Mouse (Mus musculus) limb, embryonic 10.5 days (tissue): ENCODE measurements at regions not wholly inside any gene's neighbourhood (a gene's known extent, or its start where the extent isn't known, plus 50 kb on each side); places are given as distances from the start of the nearest gene placed in this dataset.

Experiments
- DNase-seq: peaks from one replicate; pipeline ENCODE4 v3.0.0-alpha.2; 2017; ENCODE audit warnings: low spot score
- H3K27ac ChIP-seq: fragments of 300-500 bp; sonication (generic); 2 replicates; pipeline ENCODE4 v1.5.1; 2016; ENCODE audit warnings: mild to moderate bottlenecking
- H3K27me3 ChIP-seq: fragments of 300-500 bp; sonication (generic); 2 replicates; pipeline ENCODE4 v1.6.1; 2016; ENCODE audit warnings: low read depth, mild to moderate bottlenecking; ENCODE audit not compliant: poor library complexity, severe bottlenecking
- H3K36me3 ChIP-seq: fragments of 300-500 bp; sonication (generic); 2 replicates; pipeline ENCODE4 v1.6.1; 2016; ENCODE audit warnings: mild to moderate bottlenecking, moderate library complexity
- H3K4me1 ChIP-seq: fragments of 300-500 bp; sonication (generic); 2 replicates; pipeline ENCODE4 v1.6.1; 2016
- H3K4me3 ChIP-seq: fragments of 300-500 bp; sonication (generic); 2 replicates; pipeline ENCODE4 v1.5.1; 2016; ENCODE audit warnings: mild to moderate bottlenecking, moderate library complexity
- H3K9me3 ChIP-seq: fragments of 300-500 bp; sonication (generic); replicated peaks from 2 replicates; pipeline ENCODE4 v1.6.1; 2016; ENCODE audit warnings: mild to moderate bottlenecking
- WGBS: fragments of 180-500 bp; shearing (Covaris S2); methylation state at CpG from one replicate; pipeline ENCODE4 v1.1.7; 2016; 5-methylcytosine and 5-hydroxymethylcytosine counted together

GRCm38 (mm10) chr11:17743821-17744220, 209.9 kb downstream of the Etaa1 start:
- WGBS: 96% methylated on average over 1 of the region's 1 CpGs
- H3K27ac ChIP-seq: no peak overlapping the region
- DNase-seq: no peak
- no peaks in the 10 kb centered on the region for H3K4me1 ChIP-seq
- no peaks in the 10 kb centered on the region for H3K36me3 ChIP-seq
- no peak overlapping the region for H3K4me3 ChIP-seq
- no peaks in the 10 kb centered on the region for H3K27me3 ChIP-seq
- no peaks in the 10 kb centered on the region for H3K9me3 ChIP-seq

GRCm38 (mm10) chr11:17750345-17750744, 203.3 kb downstream of the Etaa1 start:
- Histone ChIP-seq H3K36me3 (no peaks in the 10 kb centered on the region), H3K4me3 (no peak overlapping the region), H3K27me3 (no peaks in the 10 kb centered on the region), H3K27ac (no peak overlapping the region), H3K9me3 (no peaks in the 10 kb centered on the region), H3K4me1 (peaks cover 6% of the 10 kb centered on the region; the same call in 1 of the 2 replicates)
- 21% methylated on average over 6 of the region's 6 CpGs for WGBS
- DNase-seq: no peak

DNA sequence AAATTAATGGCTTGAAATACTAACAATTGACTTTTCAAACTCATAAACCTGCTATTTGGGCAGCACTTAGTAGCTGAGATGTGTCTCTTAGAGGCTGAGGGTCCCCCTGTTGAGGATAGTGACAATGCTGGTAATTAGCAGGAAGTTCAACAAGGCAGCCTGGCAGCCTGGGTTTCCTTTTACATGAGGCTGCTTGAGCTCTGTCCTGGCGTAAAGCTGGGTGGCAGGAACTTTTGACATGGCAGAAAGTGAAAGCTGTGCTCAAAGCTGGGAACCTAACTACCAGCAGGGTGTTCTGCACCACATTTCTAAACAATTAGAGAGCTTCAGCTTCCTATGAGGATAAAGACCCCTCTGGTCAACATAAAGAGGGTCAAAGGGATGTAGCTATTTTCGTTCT, 194.5 kb downstream of the Etaa1 start:
- Histone ChIP-seq H3K9me3 (no peaks in the 10 kb centered on the region), H3K27me3 (no peaks in the 10 kb centered on the region), H3K27ac (no peak overlapping the region), H3K36me3 (no peaks in the 10 kb centered on the region), H3K4me3 (no peak overlapping the region), H3K4me1 (no peaks in the 10 kb centered on the region)
- DNase-seq: no peak
- WGBS: 52% methylated on average over 2 of the region's 2 CpGs

DNA sequence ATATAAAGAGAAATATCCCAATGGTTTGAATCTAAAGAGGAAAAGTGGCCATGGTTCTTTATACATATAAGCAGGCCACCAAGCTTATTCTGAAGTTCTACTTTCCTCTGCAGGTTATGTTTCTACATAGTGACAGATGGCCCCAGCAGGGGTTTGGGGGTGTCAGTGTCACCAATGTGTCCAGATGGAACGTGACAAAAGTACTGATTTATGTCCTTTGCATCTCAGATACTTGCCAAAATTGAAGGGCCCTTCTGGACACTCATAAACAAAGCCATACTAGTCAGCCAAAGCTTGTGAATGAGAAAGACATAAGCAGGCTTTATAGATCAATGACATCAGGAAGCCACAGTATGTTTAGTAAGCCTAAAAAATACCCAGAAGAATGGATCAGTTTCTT, 190.3 kb downstream of the Etaa1 start:
- Histone ChIP-seq H3K9me3 (no peaks in the 10 kb centered on the region), H3K27me3 (no peaks in the 10 kb centered on the region), H3K4me1 (no peaks in the 10 kb centered on the region), H3K4me3 (no peak overlapping the region), H3K36me3 (no peaks in the 10 kb centered on the region), H3K27ac (no peak overlapping the region)
- 55% methylated on average over 1 of the region's 1 CpGs for WGBS
- DNase-seq: no peak

GRCm38 (mm10) chr11:17764146-17764545, 189.5 kb downstream of the Etaa1 start:
- Histone ChIP-seq H3K4me3 (no peak overlapping the region), H3K27me3 (no peaks in the 10 kb centered on the region), H3K9me3 (no peaks in the 10 kb centered on the region), H3K27ac (no peak overlapping the region), H3K4me1 (no peaks in the 10 kb centered on the region), H3K36me3 (no peaks in the 10 kb centered on the region)
- no peak for DNase-seq

GRCm38 (mm10) chr11:17768345-17768759, 185.3 kb downstream of the Etaa1 start:
- no peaks in the 10 kb centered on the region for H3K4me1 ChIP-seq
- H3K36me3 ChIP-seq: no peaks in the 10 kb centered on the region
- DNase-seq: no peak
- H3K27me3 ChIP-seq: no peaks in the 10 kb centered on the region
- no peak overlapping the region for H3K27ac ChIP-seq
- no peak overlapping the region for H3K4me3 ChIP-seq
- H3K9me3 ChIP-seq: no peaks in the 10 kb centered on the region

- Histone ChIP-seq H3K9me3 (no peaks in the 10 kb centered on the region), H3K4me1 (no peaks in the 10 kb centered on the region), H3K36me3 (no peaks in the 10 kb centered on the region), H3K27ac (no peak overlapping the region), H3K27me3 (no peaks in the 10 kb centered on the region), H3K4me3 (no peak overlapping the region)
- 65% methylated on average over 4 of the region's 4 CpGs for WGBS
- no peak for DNase-seq
Observed at GRCm38 (mm10) chr11:17768837-17769466, 184.7 kb downstream of the Etaa1 start.

DNA sequence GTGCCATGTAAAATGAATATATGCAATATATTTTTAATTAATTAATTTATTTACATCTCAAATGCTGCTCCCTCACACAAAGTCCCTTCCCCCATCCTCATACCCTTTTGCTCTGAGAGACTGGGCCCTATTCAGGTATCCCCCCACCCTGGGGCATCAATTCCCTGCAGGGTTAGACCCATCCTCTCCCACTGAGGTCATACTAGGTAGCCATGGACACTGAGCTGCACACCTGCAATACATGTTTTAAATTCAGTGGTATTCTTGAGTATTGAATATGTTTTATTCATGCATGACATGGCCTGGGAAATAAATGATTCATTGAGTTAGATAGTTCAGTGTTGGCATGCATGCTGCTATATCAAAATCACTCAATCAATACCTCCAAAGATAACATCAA, 156.0 kb downstream of the Etaa1 start:
- no peak for DNase-seq
- H3K36me3 ChIP-seq: no peaks in the 10 kb centered on the region
- H3K27ac ChIP-seq: no peak overlapping the region
- H3K9me3 ChIP-seq: no peaks in the 10 kb centered on the region
- H3K4me3 ChIP-seq: no peak overlapping the region
- no peaks in the 10 kb centered on the region for H3K4me1 ChIP-seq
- no peaks in the 10 kb centered on the region for H3K27me3 ChIP-seq

GRCm38 (mm10) chr11:17807851-17808250, 145.8 kb downstream of the Etaa1 start:
- Histone ChIP-seq H3K36me3 (no peaks in the 10 kb centered on the region), H3K27ac (no peak overlapping the region)
- WGBS: 88% methylated on average over 3 of the region's 3 CpGs

DNA sequence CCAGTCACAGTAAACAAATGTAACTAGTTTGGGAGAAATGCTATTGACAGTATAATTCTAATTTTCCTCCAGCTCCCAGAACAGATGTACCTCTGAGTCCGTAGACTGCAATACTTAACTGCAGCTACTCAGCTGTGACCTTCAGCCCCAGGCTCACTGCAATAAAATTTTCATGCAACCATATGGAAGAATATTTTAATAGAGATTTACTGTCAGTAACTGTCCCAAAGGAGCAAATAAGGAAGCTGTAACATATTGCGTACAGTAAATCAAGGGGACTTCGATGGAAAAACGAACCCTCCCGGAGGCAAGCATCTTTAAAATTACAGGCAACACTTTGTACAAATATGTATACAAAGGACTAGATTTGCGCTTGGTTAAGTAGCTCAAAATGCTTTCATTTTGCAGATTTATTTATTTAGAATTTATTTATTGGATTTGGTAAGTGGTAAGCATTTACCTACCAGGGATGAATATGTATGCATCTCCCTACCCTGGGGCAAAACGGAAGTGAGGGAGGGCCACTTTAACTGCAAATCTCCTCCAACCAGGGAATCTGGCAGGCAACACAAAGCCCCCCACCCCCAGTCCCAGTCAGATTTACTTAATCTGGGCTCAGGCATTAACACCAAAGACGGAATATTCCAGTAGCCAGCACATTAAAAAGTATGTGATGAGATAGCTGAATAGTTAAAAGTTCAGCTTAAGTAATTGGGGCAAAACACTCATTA, 141.7 kb downstream of the Etaa1 start:
- Histone ChIP-seq H3K27me3 (no peaks in the 10 kb centered on the region), H3K4me3 (no peak overlapping the region), H3K4me1 (0 out of 2 replicates have a peak, but pooled peaks cover 3% of the 10 kb centered on the region), H3K36me3 (no peaks in the 10 kb centered on the region), H3K27ac (no peak overlapping the region), H3K9me3 (no peaks in the 10 kb centered on the region)
- WGBS: 78% methylated on average over 8 of the region's 8 CpGs
- DNase-seq: no peak

More at GRCm38 (mm10) chr11:17807851-17808250, 145.8 kb downstream of the Etaa1 start:
- no peak for DNase-seq
- Histone ChIP-seq H3K4me1 (0 out of 2 replicates have a peak, but pooled peaks cover 3% of the 10 kb centered on the region), H3K4me3 (no peak overlapping the region), H3K27me3 (no peaks in the 10 kb centered on the region), H3K9me3 (no peaks in the 10 kb centered on the region)

GRCm38 (mm10) chr11:17842642-17843041, 111.0 kb downstream of the Etaa1 start:
- H3K36me3 ChIP-seq: no peaks in the 10 kb centered on the region
- 84% methylated on average over 2 of the region's 2 CpGs for WGBS
- H3K4me3 ChIP-seq: no peak overlapping the region
- H3K27me3 ChIP-seq: no peaks in the 10 kb centered on the region
- no peak for DNase-seq
- no peak overlapping the region for H3K27ac ChIP-seq
- H3K9me3 ChIP-seq: no peaks in the 10 kb centered on the region
- H3K4me1 ChIP-seq: no peaks in the 10 kb centered on the region

GRCm38 (mm10) chr11:17852405-17852804, 101.3 kb downstream of the Etaa1 start:
- H3K36me3 ChIP-seq: no peaks in the 10 kb centered on the region
- H3K9me3 ChIP-seq: no peaks in the 10 kb centered on the region
- no peak for DNase-seq
- no peaks in the 10 kb centered on the region for H3K27me3 ChIP-seq
- H3K27ac ChIP-seq: no peak overlapping the region
- no peak overlapping the region for H3K4me3 ChIP-seq
- H3K4me1 ChIP-seq: 0 out of 2 replicates have a peak, but pooled peaks cover 6% of the 10 kb centered on the region
- WGBS: 65% methylated on average over 7 of the region's 7 CpGs

DNA sequence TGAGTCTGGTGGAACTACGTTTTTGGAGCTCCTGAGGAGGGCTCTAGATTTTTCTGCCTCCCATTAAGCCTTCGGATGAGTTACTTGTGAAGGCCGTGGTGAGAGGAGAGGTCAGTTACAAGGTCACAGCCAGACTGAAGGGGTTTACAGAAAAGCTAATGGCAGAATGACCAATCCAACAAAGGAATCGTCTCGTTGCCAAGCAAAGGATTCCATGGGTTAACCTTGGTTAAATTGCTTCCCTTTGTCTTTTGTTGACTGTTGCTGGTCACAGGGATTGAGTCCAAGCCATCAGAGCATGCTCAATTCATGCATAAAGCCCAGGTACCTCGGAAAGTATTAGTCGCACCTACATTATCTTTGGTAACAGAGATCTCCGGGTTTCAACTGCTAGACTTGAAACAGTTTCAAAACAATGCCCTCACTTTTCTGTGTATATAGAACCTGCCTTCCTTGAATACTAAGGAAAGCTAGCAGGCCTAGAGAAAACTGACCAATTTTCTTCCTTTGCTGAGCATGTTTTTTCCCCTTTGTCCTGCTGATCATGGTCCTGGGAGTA, 100.3 kb downstream of the Etaa1 start:
- DNase-seq: no peak
- H3K4me1 ChIP-seq: 0 out of 2 replicates have a peak, but pooled peaks cover 6% of the 10 kb centered on the region
- H3K9me3 ChIP-seq: no peaks in the 10 kb centered on the region
- H3K4me3 ChIP-seq: no peak overlapping the region
- no peaks in the 10 kb centered on the region for H3K27me3 ChIP-seq
- H3K36me3 ChIP-seq: no peaks in the 10 kb centered on the region
- WGBS: 81% methylated on average over 8 of the region's 8 CpGs
- no peak overlapping the region for H3K27ac ChIP-seq
